Mouse (Mus musculus): ENCODE measurements at regions not wholly inside any gene's neighbourhood (a gene's known extent, or its start where the extent isn't known, plus 50 kb on each side); places are given as distances from the start of the nearest gene placed in this dataset.

- DNase-seq (ENCODE audit: low spot score in 2 of 2): no peak
These were observed 174.1 kb downstream of the Slc38a4 start for GRCm38 (mm10) chr15:96881519-96882170.

- no peak for DNase-seq (ENCODE audit: low spot score in 2 of 2)
These were observed 175.7 kb downstream of the Slc38a4 start for GRCm38 (mm10) chr15:96880066-96880465.

GRCm38 (mm10) chr15:96878796-96879195, 177.0 kb downstream of the Slc38a4 start:
- DNase-seq (ENCODE audit: low spot score in 2 of 2): no peak

GRCm38 (mm10) chr15:96877931-96878330, 177.8 kb downstream of the Slc38a4 start:
- no peak for DNase-seq (ENCODE audit: low spot score in 2 of 2)

- DNase-seq (ENCODE audit: low spot score in 2 of 2): no peak
These were observed 177.7 kb upstream of the Slc38a2 start for GRCm38 (mm10) chr15:96877271-96877670.

- no peak for DNase-seq (ENCODE audit: low spot score in 2 of 2)
These were observed 174.6 kb upstream of the Slc38a2 start for GRCm38 (mm10) chr15:96874145-96874544.

- DNase-seq (ENCODE audit: low spot score in 2 of 2): no peak
These were observed 174.0 kb upstream of the Slc38a2 start for GRCm38 (mm10) chr15:96873562-96873961.

- DNase-seq (ENCODE audit: low spot score in 2 of 2): no peak
These were observed 173.6 kb upstream of the Slc38a2 start for GRCm38 (mm10) chr15:96873126-96873525.

- DNase-seq (ENCODE audit: low spot score in 2 of 2): no peak
These were observed 168.2 kb upstream of the Slc38a2 start for GRCm38 (mm10) chr15:96867701-96868100.

GRCm38 (mm10) chr15:96865932-96866331, 166.4 kb upstream of the Slc38a2 start:
- no peak for DNase-seq (ENCODE audit: low spot score in 2 of 2)

GRCm38 (mm10) chr15:96857709-96858108, 158.2 kb upstream of the Slc38a2 start:
- DNase-seq (ENCODE audit: low spot score in 2 of 2): no peak

GRCm38 (mm10) chr15:96851970-96852768, 152.6 kb upstream of the Slc38a2 start:
- DNase-seq (ENCODE audit: low spot score in 2 of 2): no peak

GRCm38 (mm10) chr15:96848150-96848549, 148.6 kb upstream of the Slc38a2 start:
- no peak for DNase-seq (ENCODE audit: low spot score in 2 of 2)

GRCm38 (mm10) chr15:96845221-96845620, 145.7 kb upstream of the Slc38a2 start:
- no peak for DNase-seq (ENCODE audit: low spot score in 2 of 2)

GRCm38 (mm10) chr15:96844290-96844689, 144.8 kb upstream of the Slc38a2 start:
- no peak for DNase-seq (ENCODE audit: low spot score in 2 of 2)

- no peak for DNase-seq (ENCODE audit: low spot score in 2 of 2)
These were observed 144.1 kb upstream of the Slc38a2 start for GRCm38 (mm10) chr15:96843589-96843988.

- DNase-seq (ENCODE audit: low spot score in 2 of 2): no peak
These were observed 143.4 kb upstream of the Slc38a2 start for GRCm38 (mm10) chr15:96842881-96843280.

GRCm38 (mm10) chr15:96836670-96837069, 137.1 kb upstream of the Slc38a2 start:
- no peak for DNase-seq (ENCODE audit: low spot score in 2 of 2)

- no peak for DNase-seq (ENCODE audit: low spot score in 2 of 2)
These were observed 135.3 kb upstream of the Slc38a2 start for GRCm38 (mm10) chr15:96834862-96835261.

GRCm38 (mm10) chr15:96834162-96834843, 134.8 kb upstream of the Slc38a2 start:
- no peak for DNase-seq (ENCODE audit: low spot score in 2 of 2)

- DNase-seq (ENCODE audit: low spot score in 2 of 2): no peak
These were observed 132.9 kb upstream of the Slc38a2 start for GRCm38 (mm10) chr15:96832389-96832788.

GRCm38 (mm10) chr15:96831256-96831655, 131.7 kb upstream of the Slc38a2 start:
- DNase-seq (ENCODE audit: low spot score in 2 of 2): no peak
